Mouse (Mus musculus) MEL (cell line): Measurements from ENCODE around the gene Macf1. TPM values are rescaled to one million over a fixed set of nuclear protein-coding genes. Genes with fewer than 3 reads are reported as not detected.

ENCODE experiments used
- DNase-seq: peaks from one replicate; pipeline ENCODE4 v3.0.0; 2011; ENCODE audit warnings: low read depth, low spot score
- H3K27ac ChIP-seq: 2 replicates; pipeline ENCODE4 v1.5.1; 2012; ENCODE audit warnings: low read depth, mild to moderate bottlenecking, control low read depth, low read length, moderate library complexity; ENCODE audit not compliant: control insufficient read depth
- H3K27me3 ChIP-seq, 2 experiments: fragments of 150-350 bp in 1 of 2; sonication (generic) in 1 of 2; 2 replicates each; pipeline ENCODE4 v1.6.1; 2012; ENCODE audit warnings: low read length in 2 of 2, mild to moderate bottlenecking in 2 of 2, improper control_type of control experiment in 1 of 2, moderate library complexity in 1 of 2; ENCODE audit not compliant: insufficient read depth in 2 of 2, control insufficient read depth in 1 of 2
- H3K36me3 ChIP-seq, 2 experiments: 2 replicates each; pipeline ENCODE4 v1.6.1; 2012 to 2014; ENCODE audit warnings: low read length in 2 of 2, improper control_type of control experiment in 1 of 2, inconsistent platforms in 1 of 2, mild to moderate bottlenecking in 1 of 2; ENCODE audit not compliant: insufficient read depth in 2 of 2, control insufficient read depth in 1 of 2
- H3K4me1 ChIP-seq, 2 experiments: fragments of 150-350 bp in 1 of 2; sonication (generic) in 1 of 2; 2 replicates each; pipeline ENCODE4 v1.6.1; 2012; ENCODE audit warnings: low read length in 2 of 2, improper control_type of control experiment in 1 of 2, mild to moderate bottlenecking in 1 of 2; ENCODE audit not compliant: insufficient read depth in 2 of 2, control insufficient read depth in 1 of 2
- H3K4me3 ChIP-seq, 2 experiments: fragments of 150-350 bp in 1 of 2; sonication (generic) in 1 of 2; 2 replicates each; pipeline ENCODE4 v1.5.1; 2012; ENCODE audit warnings: low read depth in 2 of 2, low read length in 2 of 2, mild to moderate bottlenecking in 2 of 2, moderate library complexity in 2 of 2, control low read depth in 1 of 2, improper control_type of control experiment in 1 of 2; ENCODE audit not compliant: control insufficient read depth in 1 of 2, insufficient read depth in 1 of 2
- H3K79me2 ChIP-seq: 2 replicates; pipeline ENCODE4 v1.6.1; 2012; ENCODE audit warnings: mild to moderate bottlenecking, low read length, moderate library complexity; ENCODE audit not compliant: control insufficient read depth, poor library complexity, insufficient read depth
- H3K9ac ChIP-seq: 2 replicates; pipeline ENCODE4 v1.6.1; 2012; ENCODE audit warnings: low read depth, mild to moderate bottlenecking, control low read depth, low read length, moderate library complexity; ENCODE audit not compliant: control insufficient read depth, poor library complexity, severe bottlenecking
- H3K9me3 ChIP-seq: fragments of 150-350 bp; sonication (generic); replicated peaks from 2 replicates; pipeline ENCODE4 v1.6.1; 2012; ENCODE audit warnings: mild to moderate bottlenecking, low read length, improper control_type of control experiment, moderate library complexity; ENCODE audit not compliant: insufficient read depth
- CHD2 ChIP-seq: IDR thresholded peaks from 2 replicates; pipeline ENCODE4 v1.6.1; 2011; ENCODE audit warnings: low read length, improper control_type of control experiment
- ELF1 ChIP-seq: IDR thresholded peaks from 2 replicates; pipeline ENCODE4 v1.6.1; 2014; ENCODE audit warnings: low read depth, mild to moderate bottlenecking, inconsistent platforms, low read length, improper control_type of control experiment, moderate library complexity
- EP300 ChIP-seq, 2 experiments: IDR thresholded peaks; 2 replicates each; pipeline ENCODE4 v1.6.1; 2011; ENCODE audit warnings: improper control_type of control experiment in 2 of 2, low read length in 2 of 2, low read depth in 1 of 2, mild to moderate bottlenecking in 1 of 2
- GABPA ChIP-seq: IDR thresholded peaks from 2 replicates; pipeline ENCODE4 v1.6.1; 2012; ENCODE audit warnings: low read depth, mild to moderate bottlenecking, inconsistent platforms, low read length, improper control_type of control experiment, moderate library complexity
- GATA1 ChIP-seq: IDR thresholded peaks from 2 replicates; pipeline ENCODE4 v1.6.1; 2011; ENCODE audit warnings: low read depth, low read length, improper control_type of control experiment
- KAT2A ChIP-seq: conservative IDR thresholded peaks from 2 replicates; pipeline ENCODE4 v1.6.1; 2012; ENCODE audit warnings: low read depth, low read length, improper control_type of control experiment, inconsistent platforms
- MAFK ChIP-seq: IDR thresholded peaks from 2 replicates; pipeline ENCODE4 v1.6.1; 2011; ENCODE audit warnings: low read depth, mild to moderate bottlenecking, low read length, improper control_type of control experiment, borderline replicate concordance
- MAX ChIP-seq: IDR thresholded peaks from 2 replicates; pipeline ENCODE4 v1.6.1; 2011; ENCODE audit warnings: low read length, improper control_type of control experiment
- MAZ ChIP-seq: IDR thresholded peaks from 2 replicates; pipeline ENCODE4 v1.6.1; 2012; ENCODE audit warnings: low read depth, mild to moderate bottlenecking, inconsistent platforms, low read length, improper control_type of control experiment
- MXI1 ChIP-seq: IDR thresholded peaks from 2 replicates; pipeline ENCODE4 v1.6.1; 2011; ENCODE audit warnings: mild to moderate bottlenecking, low read depth, low read length, improper control_type of control experiment
- MYC ChIP-seq: IDR thresholded peaks from 2 replicates; pipeline ENCODE4 v1.6.1; 2011; ENCODE audit warnings: low read depth, mild to moderate bottlenecking, low read length, improper control_type of control experiment, moderate library complexity
- POLR2A ChIP-seq, 2 experiments: IDR thresholded peaks; 2 replicates each; pipeline ENCODE4 v1.6.1; 2011 to 2012; ENCODE audit warnings: low read length in 2 of 2, mild to moderate bottlenecking in 2 of 2, control low read depth in 1 of 2, improper control_type of control experiment in 1 of 2, low read depth in 1 of 2, moderate library complexity in 1 of 2; ENCODE audit not compliant: control insufficient read depth in 1 of 2, insufficient read depth in 1 of 2, poor library complexity in 1 of 2
- POLR2AphosphoS2 ChIP-seq: IDR thresholded peaks from 2 replicates; pipeline ENCODE4 v1.6.1; 2011; ENCODE audit warnings: low read length, improper control_type of control experiment
- SMC3 ChIP-seq: IDR thresholded peaks from 2 replicates; pipeline ENCODE4 v1.6.1; 2011; ENCODE audit warnings: low read depth, low read length, improper control_type of control experiment
- TCF12 ChIP-seq: IDR thresholded peaks from 2 replicates; pipeline ENCODE4 v1.6.1; 2014; ENCODE audit warnings: low read depth, mild to moderate bottlenecking, inconsistent platforms, low read length, improper control_type of control experiment, moderate library complexity
- UBTF ChIP-seq: IDR thresholded peaks from 2 replicates; pipeline ENCODE4 v1.6.1; 2012; ENCODE audit warnings: low read depth, mild to moderate bottlenecking, inconsistent platforms, low read length, improper control_type of control experiment, moderate library complexity, borderline replicate concordance; ENCODE audit not compliant: insufficient read depth
- USF1 ChIP-seq: IDR thresholded peaks from 2 replicates; pipeline ENCODE4 v1.6.1; 2014; ENCODE audit warnings: low read depth, mild to moderate bottlenecking, inconsistent platforms, low read length, improper control_type of control experiment, moderate library complexity
- USF2 ChIP-seq, 2 experiments: IDR thresholded peaks; 2 replicates each; pipeline ENCODE4 v1.6.1; 2011 to 2012; ENCODE audit warnings: improper control_type of control experiment in 2 of 2, low read length in 2 of 2, borderline replicate concordance in 1 of 2, inconsistent platforms in 1 of 2, low read depth in 1 of 2, mild to moderate bottlenecking in 1 of 2; ENCODE audit not compliant: insufficient read depth in 1 of 2
- ZKSCAN1 ChIP-seq: IDR thresholded peaks from 2 replicates; pipeline ENCODE4 v1.6.1; 2012; ENCODE audit warnings: low read depth, mild to moderate bottlenecking, inconsistent platforms, low read length, improper control_type of control experiment, moderate library complexity
- polyA plus RNA-seq, 2 experiments: library from polyadenylated mRNA; stranded (reverse) in 1 of 2; unstranded in 1 of 2; fragments of >175 nt in 1 of 2; fragments of >200 nt in 1 of 2; gene quantifications; 2 replicates each; pipeline versions ENCODE4 v1.2.1 to v1.2.4; 2012; ENCODE audit warnings: low replicate concordance in 2 of 2, low read depth in 1 of 2; ENCODE audit not compliant: insufficient read length in 2 of 2, insufficient read depth in 1 of 2, missing spikeins in 1 of 2
- total RNA-seq: library from RNA; depleted of rRNA; stranded (reverse); fragments of 300-350 nt; gene quantifications from 2 replicates; pipeline ENCODE4 v1.2.3, GENCODE M21; 2012

Gene Macf1
- total and polyA plus RNA-seq, 3 experiments = 18.5 to 71.4 (median 60.8) TPM

DNA sequence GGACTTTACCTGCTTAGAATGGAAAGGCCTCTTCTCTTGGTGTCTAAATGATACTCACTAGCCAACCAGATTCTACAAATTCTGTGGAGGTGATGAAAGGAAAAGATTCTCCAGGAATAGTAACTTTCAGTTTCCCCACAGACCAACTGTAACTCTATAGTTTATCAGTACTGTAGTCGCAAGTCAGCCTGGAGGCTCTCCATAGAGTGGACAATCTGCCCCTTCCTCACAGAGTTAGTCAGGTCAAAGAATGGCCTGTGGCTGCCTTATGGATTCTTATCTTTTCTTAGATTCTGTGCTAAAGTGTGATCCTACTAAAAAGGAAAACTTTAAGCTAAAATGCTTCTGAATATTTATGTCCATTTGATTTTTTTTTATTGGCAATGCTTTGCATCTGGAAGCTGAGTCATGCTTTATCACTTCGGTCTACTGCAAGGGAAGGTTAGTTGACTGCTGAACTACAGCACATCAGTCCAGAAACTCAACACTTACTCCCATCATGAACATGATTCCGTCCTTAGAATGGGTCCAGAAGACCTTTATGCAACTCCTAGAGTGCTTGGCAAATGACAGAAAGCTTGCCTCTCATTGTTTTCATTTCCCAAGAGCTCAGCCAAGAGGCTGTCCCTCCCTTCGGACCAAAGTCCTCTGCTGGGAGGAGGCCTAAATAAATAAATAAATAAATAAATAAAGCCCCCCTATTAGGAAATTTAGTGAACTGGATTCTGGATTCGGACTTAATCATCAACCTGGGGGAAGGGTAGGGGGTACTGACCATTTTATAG is 256.1 kb downstream of the Macf1 start (continued):
- no peak for TF ChIP-seq MXI1
- TF ChIP-seq GATA1 = peak; percentile 56
- no peak for TF ChIP-seq POLR2AphosphoS2
- TF ChIP-seq KAT2A = no peak
- TF ChIP-seq POLR2A (IDR thresholded peaks at IDR 0.05; ENCODE audit: control insufficient read depth in 1 of 2, insufficient read depth in 1 of 2, low read depth in 1 of 2, low read length in 2 of 2, poor library complexity in 1 of 2) = no peak

DNA sequence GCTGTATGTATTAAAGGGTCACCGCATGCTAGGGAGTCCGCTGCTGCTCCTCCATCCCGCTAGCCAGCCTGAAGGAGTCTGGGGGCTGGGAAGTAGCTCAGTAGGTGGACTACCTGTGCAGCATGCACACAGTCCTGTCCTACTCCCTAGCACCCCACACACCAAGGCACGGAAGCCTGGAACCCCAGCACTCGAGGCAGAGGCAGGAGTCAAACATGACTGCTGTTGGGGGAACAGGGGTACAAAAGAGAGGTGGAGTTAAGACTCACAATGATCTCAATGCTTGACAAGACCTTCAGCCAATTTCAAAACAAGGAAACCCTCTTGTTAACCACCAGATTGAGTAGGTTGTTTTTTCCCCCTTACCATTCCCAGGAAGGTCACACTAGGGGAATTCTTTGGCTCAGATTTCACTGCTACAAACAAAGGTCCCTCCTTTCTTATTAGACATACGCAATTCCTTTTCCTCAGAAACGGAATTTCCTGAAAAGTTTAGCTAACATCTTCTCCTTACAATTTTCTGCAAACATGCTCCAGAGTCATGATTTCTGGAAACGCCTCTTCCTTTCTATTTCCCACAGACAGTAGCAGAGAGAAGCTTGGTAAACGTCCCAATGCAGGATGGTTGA is 256.8 kb downstream of the Macf1 start:
- no peak for DNase-seq
- Histone ChIP-seq H3K79me2 (no peaks in the 10 kb centered on the region; the same call in 1 of the 2 replicates), H3K27me3 (no peaks in the 10 kb centered on the region), H3K27ac (peak overlapping the region; percentile 99), H3K4me1 (peaks cover 44 to 48% of the 10 kb centered on the region in 2 experiments), H3K4me3 (0 out of 4 replicates have a peak overlapping the region, but pooled peaks of 1 of the 2 experiments have one; percentile 21), H3K9me3 (no peaks in the 10 kb centered on the region), H3K9ac (0 out of 2 replicates have a peak overlapping the region, but pooled peaks have one; percentile 3), H3K36me3 (peaks cover 0 to 63% of the 10 kb centered on the region in 2 experiments; a peak in 2 of 4 replicates)
- TF ChIP-seq MAX (no peak), TCF12 (no peak), GABPA (no peak), USF2 (IDR thresholded peaks at IDR 0.05; ENCODE audit: borderline replicate concordance in 1 of 2, insufficient read depth in 1 of 2, low read depth in 1 of 2, low read length in 2 of 2) (no peak), UBTF (no peak), ZKSCAN1 (no peak), CHD2 (no peak), ELF1 (no peak), SMC3 (no peak), MAZ (no peak), EP300 (IDR thresholded peaks at IDR 0.05; ENCODE audit: low read depth in 1 of 2, low read length in 2 of 2) (no peak), MYC (no peak), MAFK (no peak), USF1 (no peak), MXI1 (no peak)
